Mouse (Mus musculus) urinary bladder, postnatal 10 days (tissue): Measurements from ENCODE around the gene Timm10b.

ENCODE experiments used
- DNase-seq: peaks from one replicate; pipeline ENCODE4 v3.0.0; 2022; ENCODE audit warnings: low spot score

Timm10b gene

DNA sequence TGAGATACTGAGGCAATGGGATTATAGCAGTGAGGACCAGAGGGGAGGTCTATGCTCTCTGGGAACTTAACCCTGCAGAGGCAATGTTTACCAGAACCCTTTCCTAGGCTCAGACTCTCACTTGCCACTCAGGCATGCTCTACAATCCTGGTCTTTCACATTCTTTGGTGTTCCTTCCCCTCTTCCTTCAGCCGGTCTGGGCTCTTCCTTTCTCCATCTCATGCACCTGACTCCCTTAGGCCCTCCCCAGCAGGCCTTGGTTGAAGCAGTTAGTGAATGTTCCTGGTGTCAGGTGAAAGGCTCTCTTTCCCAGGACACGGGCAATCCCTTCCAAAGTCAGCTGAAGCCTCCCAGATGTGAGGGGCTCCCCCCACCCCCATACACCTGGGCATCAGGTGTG lies at the start of gene Timm10b:
TSS of gene Timm10b (plus strand) at position 301 of the 400 bp plus-strand sequence.
- no peak for DNase-seq

DNA sequence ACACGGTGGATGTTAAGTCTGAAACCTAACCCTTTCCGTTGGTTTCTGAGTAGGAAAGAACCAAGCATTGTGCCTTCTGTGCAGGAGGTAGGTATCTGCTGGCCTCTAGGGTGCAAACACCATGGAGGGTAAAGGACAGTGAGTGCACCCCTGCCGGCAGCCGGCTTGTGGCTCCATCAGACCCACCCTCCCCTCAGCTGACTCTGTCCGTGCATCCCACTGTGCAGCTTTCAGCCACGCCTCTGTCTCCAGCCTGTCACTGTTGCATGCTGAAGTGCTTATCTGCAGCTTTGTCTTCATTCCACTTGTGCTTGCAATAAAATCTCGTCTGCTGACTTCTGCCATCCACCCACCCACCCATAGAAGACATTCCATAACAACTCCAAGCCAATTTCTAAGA lies 49.8 kb upstream of the Timm10b start:
- DNase-seq, result no peak

DNA sequence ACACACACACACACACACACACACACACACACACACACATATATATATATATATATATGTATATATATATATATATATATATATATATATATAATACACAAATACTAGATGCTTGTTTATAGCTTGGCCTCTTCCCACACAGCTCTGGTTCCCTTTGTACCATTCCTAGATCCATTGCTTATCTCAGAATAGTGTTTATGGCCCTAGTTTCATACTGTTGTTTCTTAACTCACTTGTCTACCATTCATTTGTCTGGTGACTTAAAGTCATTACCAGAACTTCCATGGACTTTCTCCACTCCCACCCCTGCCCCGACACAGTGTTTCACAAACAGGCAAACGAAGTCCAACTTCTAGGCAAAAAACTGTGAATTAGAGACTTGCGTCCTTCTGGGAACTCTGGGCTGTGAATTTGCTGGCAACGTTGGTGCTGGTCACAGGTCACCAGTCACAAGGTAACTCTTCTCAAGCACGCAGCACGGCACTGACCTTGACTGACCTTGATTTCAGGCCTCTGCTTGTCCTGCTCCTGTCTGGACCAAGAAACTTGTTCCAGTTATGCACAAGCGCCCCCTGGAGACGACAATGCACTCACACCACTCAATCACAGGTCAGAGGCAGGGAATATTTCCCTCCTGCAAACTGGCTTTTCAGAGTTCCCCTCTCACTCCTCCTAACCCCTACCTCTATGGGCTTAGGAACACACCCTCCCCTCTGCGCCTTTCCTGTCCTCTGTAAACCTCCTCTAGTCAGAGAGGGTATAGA lies 36.8 kb upstream of the Timm10b start:
- no peak for DNase-seq

DNA sequence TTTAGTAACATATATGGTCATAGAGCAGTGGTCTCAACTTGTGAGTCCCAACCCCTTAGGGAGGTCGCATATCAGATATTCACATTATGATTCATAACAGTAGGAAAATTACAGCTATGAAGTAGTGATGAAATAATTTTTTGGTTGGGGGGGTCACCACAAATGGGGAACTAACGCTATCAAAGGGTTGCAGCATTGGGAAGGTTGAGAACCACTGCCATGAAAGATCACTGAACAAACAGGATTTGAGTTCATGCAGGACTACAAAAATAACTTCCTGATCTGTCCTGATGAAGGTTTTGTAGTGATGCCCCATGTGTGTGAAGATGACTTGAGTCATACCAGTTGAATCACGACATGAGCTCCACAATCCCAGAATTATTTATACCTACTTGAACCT lies 31.4 kb upstream of the Timm10b start:
- no peak for DNase-seq

- DNase-seq, result no peak
Observed at GRCm38 (mm10) chr7:105611767-105612166, 28.1 kb upstream of the Timm10b start.

GRCm38 (mm10) chr7:105614400-105614799 lies 25.5 kb upstream of the Timm10b start:
- DNase-seq, result no peak

GRCm38 (mm10) chr7:105615720-105616119 lies 24.1 kb upstream of the Timm10b start:
- no peak for DNase-seq

GRCm38 (mm10) chr7:105616561-105616960 lies 23.3 kb upstream of the Timm10b start:
- DNase-seq, result no peak

DNA sequence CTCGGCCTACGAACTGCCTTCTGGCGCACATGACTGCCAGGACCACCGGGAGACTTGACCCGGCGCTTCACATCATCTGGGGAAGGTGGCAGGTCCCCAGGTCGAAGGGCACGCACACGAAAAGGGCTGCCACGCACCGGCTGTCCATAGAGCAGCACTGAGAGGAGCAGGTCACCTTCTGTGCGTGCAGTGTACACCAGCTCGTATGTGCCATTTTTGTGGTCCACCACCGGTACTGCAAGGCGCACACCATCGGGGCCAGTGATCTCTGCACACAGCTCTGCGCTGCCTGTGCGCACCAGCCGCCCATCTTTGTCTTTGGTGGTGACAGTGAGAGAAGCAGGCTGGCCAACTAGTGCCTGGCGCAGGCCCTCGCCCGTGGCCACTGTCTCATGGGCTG lies 22.0 kb upstream of the Timm10b start:
- DNase-seq, result no peak

DNA sequence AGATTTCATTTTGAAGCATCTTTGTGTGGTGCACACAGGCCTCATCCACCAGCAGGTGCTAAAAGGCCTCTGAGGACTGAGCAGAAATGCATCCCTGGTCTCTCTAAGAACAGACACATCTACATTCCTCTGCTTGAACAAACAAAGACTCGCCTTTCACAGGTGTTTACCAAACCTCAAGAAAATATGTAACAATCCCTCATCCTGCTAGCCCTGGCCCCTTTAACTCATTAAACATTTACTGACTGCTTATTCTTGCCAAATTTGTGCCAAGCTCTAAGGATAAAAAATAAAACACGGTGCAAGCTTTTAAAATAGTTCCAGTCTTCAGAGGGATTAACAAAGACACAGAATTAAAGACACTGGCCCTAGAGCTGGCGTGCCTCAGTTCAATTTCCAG lies 20.2 kb upstream of the Timm10b start:
- DNase-seq, result no peak

DNA sequence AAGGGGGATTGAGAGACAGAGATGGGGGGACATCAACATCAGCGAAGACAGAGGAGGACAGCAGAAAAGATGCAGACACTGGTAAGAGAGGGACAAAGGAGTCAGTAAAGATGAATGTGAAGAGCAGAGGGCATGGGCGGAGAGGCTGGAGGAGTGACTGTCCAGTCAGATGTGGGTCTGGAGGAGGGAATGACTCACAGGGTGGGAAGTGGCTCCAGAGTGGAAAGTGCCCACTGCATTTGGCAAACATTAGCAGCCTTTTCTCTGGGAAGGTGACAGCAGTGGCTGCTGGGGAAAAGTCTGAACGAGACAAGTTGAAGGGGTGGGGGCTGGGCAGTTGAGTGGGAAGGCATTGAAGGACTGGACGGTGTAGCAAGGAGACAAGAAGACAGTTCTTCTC lies 18.8 kb upstream of the Timm10b start:
- DNase-seq, result no peak

- no peak for DNase-seq
Observed at GRCm38 (mm10) chr7:105621646-105622292, 18.1 kb upstream of the Timm10b start.

DNA sequence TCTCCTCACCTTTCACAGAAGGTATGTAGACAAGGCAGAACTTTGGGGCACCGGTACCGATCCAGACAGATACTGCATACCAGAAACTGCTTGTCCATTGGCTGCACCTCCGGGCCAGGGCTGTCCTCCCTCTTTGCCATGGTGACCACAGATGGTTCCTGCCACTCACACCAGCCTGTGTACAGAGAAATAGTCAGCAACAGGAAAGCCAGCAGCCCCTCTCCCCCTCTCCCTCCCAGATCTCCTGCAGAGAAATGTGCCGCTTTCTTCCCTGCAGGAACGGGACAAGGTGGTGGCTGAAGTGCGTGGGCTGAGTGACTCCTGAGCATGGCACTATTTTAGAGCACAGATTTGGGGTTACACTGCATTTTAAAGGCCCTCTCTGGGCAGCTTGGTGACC lies 14.5 kb upstream of the Timm10b start:
- DNase-seq, result no peak

GRCm38 (mm10) chr7:105628633-105629032 lies 11.2 kb upstream of the Timm10b start:
- no peak for DNase-seq

DNA sequence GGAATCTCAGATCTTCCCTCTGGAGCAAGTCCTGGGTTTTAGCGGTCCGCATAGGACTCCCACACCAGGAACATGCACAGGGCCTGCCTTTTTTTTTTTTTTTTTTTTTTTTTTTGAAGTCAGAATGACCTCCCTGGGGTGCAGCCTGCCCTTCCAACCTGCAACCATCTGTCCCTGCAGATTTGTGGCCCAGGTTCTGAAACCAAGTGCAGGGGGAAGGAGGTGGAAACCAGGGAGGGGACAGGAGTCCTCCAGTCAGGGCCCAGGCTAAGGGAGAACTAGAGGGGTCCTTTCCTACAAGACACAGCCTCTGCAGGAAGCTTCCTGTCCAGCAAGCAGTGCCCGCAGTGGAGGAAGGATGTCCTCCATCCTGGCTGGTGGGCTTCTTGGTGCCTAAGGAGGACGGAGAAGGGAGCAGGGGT lies 7.3 kb upstream of the Timm10b start:
- no peak for DNase-seq

- peak; percentile 80 for DNase-seq
Observed at GRCm38 (mm10) chr7:105633127-105633800, 6.6 kb upstream of the Timm10b start, which contains the start of gene Trim3. TSS of gene Trim3 (minus strand) at chr7:105633571.

- DNase-seq, result no peak
Observed at GRCm38 (mm10) chr7:105633801-105634135, 6.1 kb upstream of the Timm10b start.

- no peak for DNase-seq
Observed at GRCm38 (mm10) chr7:105634272-105634920, 5.5 kb upstream of the Timm10b start.

DNA sequence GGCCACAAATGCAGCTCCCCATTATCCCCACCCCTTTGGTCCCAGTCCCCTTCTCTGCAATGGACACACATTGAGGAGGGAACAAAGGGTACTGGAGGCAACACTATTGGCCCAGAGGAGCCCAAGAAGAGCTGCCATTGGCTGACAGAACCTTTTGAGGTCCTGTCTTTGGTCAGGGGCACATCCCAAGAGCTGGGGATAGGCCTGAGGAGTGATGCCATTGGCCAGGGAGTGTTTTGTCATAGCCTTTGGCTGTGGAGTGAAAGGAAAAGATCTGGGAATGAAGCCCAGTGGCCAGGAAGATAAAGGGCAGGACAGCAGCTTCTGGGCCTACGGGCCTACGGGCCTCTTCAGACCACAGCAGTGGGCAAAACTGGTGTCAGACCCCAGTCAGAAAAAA lies 4.1 kb upstream of the Timm10b start:
- DNase-seq, result no peak

GRCm38 (mm10) chr7:105638776-105639175 lies 1.1 kb upstream of the Timm10b start:
- no peak for DNase-seq

DNA sequence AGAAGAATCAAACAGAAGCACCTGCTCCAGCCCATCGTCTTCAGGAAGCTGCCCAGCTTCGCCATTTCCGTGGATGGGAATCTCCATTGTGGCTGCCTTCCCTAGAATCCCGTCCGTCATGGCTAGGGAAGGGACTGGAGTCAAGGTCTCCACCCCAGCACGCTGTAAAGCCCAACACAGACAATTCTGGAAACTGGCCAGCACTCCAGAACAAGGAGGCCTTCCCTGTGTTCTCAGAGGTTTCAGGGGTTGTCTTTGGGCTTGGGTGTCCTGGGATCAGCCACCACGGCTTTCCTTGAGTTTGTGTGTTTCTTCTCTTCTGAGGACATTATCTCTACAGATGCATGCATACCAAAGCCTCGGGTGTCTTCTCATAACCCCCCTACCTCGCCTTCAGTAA lies 552 bp upstream of the Timm10b start:
- DNase-seq, result no peak

GRCm38 (mm10) chr7:105640233-105640893 lies 507 bp downstream of the Timm10b start, which contains the start of the genes Arfip2 and Gm45799:
TSS of gene Arfip2 (minus strand) at chr7:105640416.
TSS of gene Gm45799 (plus strand) at chr7:105640552.
- DNase-seq, result peak; percentile 84
